Mouse (Mus musculus) ES-E14 (cell line): ENCODE measurements at regions not wholly inside any gene's neighbourhood (a gene's known extent, or its start where the extent isn't known, plus 50 kb on each side); places are given as distances from the start of the nearest gene placed in this dataset.

ENCODE experiments used
- DNase-seq: peaks from one replicate; pipeline ENCODE4 v3.0.0-alpha.2; 2013; ENCODE audit warnings: low read depth, low spot score
- H3K27ac ChIP-seq: 2 replicates; pipeline ENCODE4 v1.5.1; 2012; ENCODE audit warnings: low read depth, mild to moderate bottlenecking, low read length, moderate library complexity, mixed read lengths; ENCODE audit not compliant: poor library complexity, insufficient read depth, severe bottlenecking
- H3K36me3 ChIP-seq: 2 replicates; pipeline ENCODE4 v1.6.1; 2012; ENCODE audit warnings: mild to moderate bottlenecking, low read length, moderate library complexity, mixed read lengths; ENCODE audit not compliant: control insufficient read depth, poor library complexity, insufficient read depth, severe bottlenecking
- H3K4me1 ChIP-seq, 2 experiments: fragments of 150-350 bp in 1 of 2; sonication (generic) in 1 of 2; 2 replicates each; pipeline ENCODE4 v1.6.1; 2012; ENCODE audit warnings: low read length in 2 of 2, mild to moderate bottlenecking in 1 of 2, mixed read lengths in 1 of 2; ENCODE audit not compliant: control insufficient read depth in 2 of 2, insufficient read depth in 2 of 2, poor library complexity in 1 of 2
- H3K4me3 ChIP-seq, 2 experiments: fragments of 150-350 bp in 1 of 2; sonication (generic) in 1 of 2; 2 replicates each; pipeline ENCODE4 v1.5.1; 2012; ENCODE audit warnings: low read length in 2 of 2, low read depth in 1 of 2, mild to moderate bottlenecking in 1 of 2, mixed read lengths in 1 of 2; ENCODE audit not compliant: insufficient read depth in 1 of 2, poor library complexity in 1 of 2, severe bottlenecking in 1 of 2
- H3K9ac ChIP-seq: 2 replicates; pipeline ENCODE4 v1.6.1; 2012; ENCODE audit warnings: low read depth, mild to moderate bottlenecking, low read length, mixed read lengths; ENCODE audit not compliant: poor library complexity, insufficient read depth, severe bottlenecking
- H3K9me3 ChIP-seq: fragments of 150-350 bp; sonication (generic); 2 replicates; pipeline ENCODE4 v1.6.1; 2012; ENCODE audit warnings: low read depth, mild to moderate bottlenecking, low read length; ENCODE audit not compliant: control insufficient read depth, insufficient read depth
- CHD2 ChIP-seq: IDR thresholded peaks from 2 replicates; pipeline ENCODE4 v1.6.1; 2014; ENCODE audit warnings: mild to moderate bottlenecking, low read depth, low read length, inconsistent platforms
- HCFC1 ChIP-seq: IDR thresholded peaks from 2 replicates; pipeline ENCODE4 v1.6.1; 2012; ENCODE audit warnings: low read length, inconsistent platforms, borderline replicate concordance; ENCODE audit not compliant: insufficient read depth
- MAFK ChIP-seq: IDR thresholded peaks from 2 replicates; pipeline ENCODE4 v1.6.1; 2014; ENCODE audit warnings: mild to moderate bottlenecking, low read depth, low read length, inconsistent platforms; ENCODE audit not compliant: insufficient read depth
- ZC3H11A ChIP-seq: IDR thresholded peaks from 2 replicates; pipeline ENCODE4 v1.6.1; 2012; ENCODE audit warnings: low read depth, mild to moderate bottlenecking, inconsistent platforms, low read length, borderline replicate concordance
- ZNF384 ChIP-seq: IDR thresholded peaks from 2 replicates; pipeline ENCODE4 v1.6.1; 2012; ENCODE audit warnings: low read depth, low read length, inconsistent platforms
- in situ Hi-C, 2 experiments: fragments of 600-800 bp; cut with MboI; formaldehyde crosslinking; loops; one replicate each; pipeline ENCODE4 v1.15.1; 2025; ENCODE audit warnings: low sequenced_read_pairs in 2 of 2, inconsistent platforms in 1 of 2; ENCODE audit not compliant: unreplicated experiment in 2 of 2

DNA sequence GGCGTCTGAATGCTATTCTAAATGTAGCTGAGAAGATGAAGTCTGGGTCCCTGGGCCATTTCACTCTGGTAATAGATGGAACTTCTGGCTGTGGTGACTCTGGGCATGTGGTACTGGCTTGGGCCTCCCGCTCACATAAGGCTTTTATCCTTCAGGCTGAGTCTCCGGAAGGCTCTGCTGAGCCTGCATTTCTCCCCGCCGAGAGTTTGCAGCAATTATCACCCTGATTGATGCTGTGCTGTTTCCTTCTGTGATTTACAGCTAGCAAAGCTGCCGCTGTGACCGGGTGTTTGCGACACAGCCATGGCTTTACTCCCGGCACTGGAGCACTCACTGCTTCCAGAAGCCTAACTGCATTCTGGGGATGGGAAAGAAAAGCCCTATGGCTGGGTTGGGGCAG, 171.9 kb downstream of the Adgrd1 start:
- no peak for TF ChIP-seq CHD2
- TF ChIP-seq ZC3H11A = no peak
- TF ChIP-seq MAFK = no peak
- TF ChIP-seq HCFC1 = no peak
- no peak for TF ChIP-seq ZNF384
- H3K27ac ChIP-seq = no peak overlapping the region
- DNase-seq = no peak
- no peaks in the 10 kb centered on the region for H3K9me3 ChIP-seq
- H3K4me3 ChIP-seq = peak overlapping the region in 1 of 2 experiments; percentile 29; a peak in 1 of 4 replicates
- peak overlapping the region; percentile 9; the same call in 1 of the 2 replicates for H3K9ac ChIP-seq
- in situ Hi-C loops = no loop called here
- no peaks in the 10 kb centered on the region for H3K36me3 ChIP-seq
- peaks cover 16 to 39% of the 10 kb centered on the region in 2 experiments for H3K4me1 ChIP-seq

DNA sequence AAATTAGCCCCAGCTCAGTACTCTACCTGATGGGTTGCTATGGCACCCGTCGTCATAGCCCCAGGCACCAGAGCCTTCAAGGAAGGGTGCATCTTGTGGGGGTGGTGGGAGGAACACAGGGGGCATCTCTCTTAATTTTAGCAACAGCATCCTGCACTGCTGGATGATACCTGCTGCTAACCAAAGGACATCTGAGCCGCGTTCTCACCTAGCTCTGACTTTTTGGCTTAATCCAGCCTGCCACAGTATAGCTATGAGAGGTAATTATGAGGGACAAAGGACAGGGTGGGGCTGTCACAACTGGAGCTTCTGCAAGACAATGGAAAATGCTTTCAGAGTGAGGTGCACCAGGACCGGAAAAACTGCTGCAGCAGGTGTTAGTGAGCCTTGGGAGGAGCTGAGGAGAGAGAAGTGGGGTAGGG, 173.5 kb downstream of the Adgrd1 start:
- DNase-seq = peak; percentile 93
- in situ Hi-C loops = no loop called here
- Histone ChIP-seq H3K4me3 (no peak overlapping the region), H3K9me3 (no peaks in the 10 kb centered on the region), H3K36me3 (no peaks in the 10 kb centered on the region), H3K4me1 (peaks cover 16 to 39% of the 10 kb centered on the region in 2 experiments), H3K27ac (peak overlapping the region; percentile 89), H3K9ac (no peak overlapping the region)
- TF ChIP-seq HCFC1 (no peak), ZNF384 (no peak), ZC3H11A (no peak), MAFK (0 out of 2 replicates have a peak, but pooled peaks have one; percentile 47), CHD2 (peak; percentile 64; the same call in 1 of the 2 replicates)

GRCm38 (mm10) chr5:129281406-129281805, 184.9 kb downstream of the Adgrd1 start:
- Histone ChIP-seq H3K27ac (no peak overlapping the region), H3K4me3 (no peak overlapping the region), H3K9ac (no peak overlapping the region), H3K9me3 (no peaks in the 10 kb centered on the region), H3K36me3 (no peaks in the 10 kb centered on the region), H3K4me1 (peaks cover 6 to 22% of the 10 kb centered on the region in 2 experiments; a peak in 3 of 4 replicates)
- in situ Hi-C loops = no loop called here
- DNase-seq = no peak
- TF ChIP-seq ZNF384 (no peak), ZC3H11A (no peak), CHD2 (no peak), HCFC1 (no peak), MAFK (no peak)

- Histone ChIP-seq H3K4me1 (peaks cover 6 to 22% of the 10 kb centered on the region in 2 experiments; a peak in 3 of 4 replicates), H3K27ac (peak overlapping the region; percentile 64; the same call in 1 of the 2 replicates)
- in situ Hi-C loops = no loop called here
Measured at GRCm38 (mm10) chr5:129282133-129282532, 185.6 kb downstream of the Adgrd1 start.

More at GRCm38 (mm10) chr5:129282133-129282532, 185.6 kb downstream of the Adgrd1 start:
- TF ChIP-seq MAFK (no peak), ZNF384 (no peak), CHD2 (no peak), ZC3H11A (no peak), HCFC1 (no peak)
- Histone ChIP-seq H3K9ac (no peak overlapping the region), H3K4me3 (no peak overlapping the region), H3K36me3 (no peaks in the 10 kb centered on the region), H3K9me3 (no peaks in the 10 kb centered on the region)
- peak; percentile 65 for DNase-seq
